Comparison of ENCODE assay signal across 28 mouse cellular contexts in genomic region chr3:57228400-57228799, GRCm38 (mm10).
"Had no signal": no experiment of that assay in that cellular context is flagged by ENCODE, and none has a peak within 500 bp of the region (broad histone marks: within the 10 kb centered on the region; RNA-seq: fewer than 3 reads in every experiment).

No protein-coding gene starts in this region.

- H3K4me2 ChIP-seq: embryonic facial prominence, embryonic 12.5 days; embryonic facial prominence, embryonic 13.5 days; embryonic facial prominence, embryonic 15.5 days; forebrain, embryonic 12.5 days; forebrain, embryonic 13.5 days; forebrain, embryonic 15.5 days had no signal

- H3K4me1 ChIP-seq: embryonic facial prominence, embryonic 10.5 days; embryonic facial prominence, embryonic 12.5 days; embryonic facial prominence, embryonic 13.5 days; embryonic facial prominence, embryonic 15.5 days; forebrain, embryonic 10.5 days; forebrain, embryonic 12.5 days; forebrain, embryonic 13.5 days; forebrain, embryonic 15.5 days had no signal

- H3K36me3 ChIP-seq: embryonic facial prominence, embryonic 10.5 days; embryonic facial prominence, embryonic 12.5 days; embryonic facial prominence, embryonic 13.5 days; embryonic facial prominence, embryonic 15.5 days; forebrain, embryonic 10.5 days; forebrain, embryonic 12.5 days; forebrain, embryonic 15.5 days had no signal

- H3K27me3 ChIP-seq: embryonic facial prominence, embryonic 12.5 days; embryonic facial prominence, embryonic 13.5 days; embryonic facial prominence, embryonic 15.5 days; forebrain, embryonic 12.5 days; forebrain, embryonic 13.5 days; forebrain, embryonic 15.5 days had no signal

- H3K9ac ChIP-seq: embryonic facial prominence, embryonic 12.5 days; embryonic facial prominence, embryonic 13.5 days; embryonic facial prominence, embryonic 15.5 days; forebrain, embryonic 12.5 days; forebrain, embryonic 13.5 days; forebrain, embryonic 15.5 days; forebrain, postnatal 0 days had no signal

- H3K27ac ChIP-seq: embryonic facial prominence, embryonic 10.5 days; embryonic facial prominence, embryonic 12.5 days; embryonic facial prominence, embryonic 13.5 days; embryonic facial prominence, embryonic 15.5 days; forebrain, embryonic 10.5 days; forebrain, embryonic 12.5 days; forebrain, embryonic 13.5 days; forebrain, embryonic 15.5 days; gastrocnemius, adult 2 months had no signal

- H3K9me3 ChIP-seq: embryonic facial prominence, embryonic 10.5 days; embryonic facial prominence, embryonic 12.5 days; embryonic facial prominence, embryonic 13.5 days; embryonic facial prominence, embryonic 15.5 days; forebrain, embryonic 10.5 days; forebrain, embryonic 12.5 days; forebrain, embryonic 13.5 days; forebrain, embryonic 15.5 days had no signal

- H3K4me3 ChIP-seq: embryonic facial prominence, embryonic 10.5 days; embryonic facial prominence, embryonic 12.5 days; embryonic facial prominence, embryonic 13.5 days; embryonic facial prominence, embryonic 15.5 days; erythroblast, embryonic 14.5 days; forebrain, embryonic 10.5 days; forebrain, embryonic 12.5 days; forebrain, embryonic 13.5 days; forebrain, embryonic 15.5 days; gastrocnemius, adult 2 months had no signal

- ATAC-seq: forebrain, embryonic 13.5 days; forebrain, embryonic 14.5 days; forebrain, embryonic 15.5 days; forebrain, embryonic 16.5 days; forebrain, postnatal 0 days had no signal

- DNase-seq: cerebellum, adult 2 months; cerebellum, adult 8-10 months; cerebellum, adult 9-10 months; cerebellum, adult 9-11 months; cerebellum, postnatal 10 days; cerebellum, postnatal 14 days; cerebellum, postnatal 25 days; cerebellum, postnatal 36 days; embryo, embryonic 11 days; forebrain, postnatal 0 days; gastrocnemius, adult 2 months; gastrocnemius, postnatal 10 days; gastrocnemius, postnatal 14 days; gastrocnemius, postnatal 25 days; gastrocnemius, postnatal 36 days; heart, adult 11 months; heart, adult 18-20 months had no signal
